In the genomic region with DNA sequence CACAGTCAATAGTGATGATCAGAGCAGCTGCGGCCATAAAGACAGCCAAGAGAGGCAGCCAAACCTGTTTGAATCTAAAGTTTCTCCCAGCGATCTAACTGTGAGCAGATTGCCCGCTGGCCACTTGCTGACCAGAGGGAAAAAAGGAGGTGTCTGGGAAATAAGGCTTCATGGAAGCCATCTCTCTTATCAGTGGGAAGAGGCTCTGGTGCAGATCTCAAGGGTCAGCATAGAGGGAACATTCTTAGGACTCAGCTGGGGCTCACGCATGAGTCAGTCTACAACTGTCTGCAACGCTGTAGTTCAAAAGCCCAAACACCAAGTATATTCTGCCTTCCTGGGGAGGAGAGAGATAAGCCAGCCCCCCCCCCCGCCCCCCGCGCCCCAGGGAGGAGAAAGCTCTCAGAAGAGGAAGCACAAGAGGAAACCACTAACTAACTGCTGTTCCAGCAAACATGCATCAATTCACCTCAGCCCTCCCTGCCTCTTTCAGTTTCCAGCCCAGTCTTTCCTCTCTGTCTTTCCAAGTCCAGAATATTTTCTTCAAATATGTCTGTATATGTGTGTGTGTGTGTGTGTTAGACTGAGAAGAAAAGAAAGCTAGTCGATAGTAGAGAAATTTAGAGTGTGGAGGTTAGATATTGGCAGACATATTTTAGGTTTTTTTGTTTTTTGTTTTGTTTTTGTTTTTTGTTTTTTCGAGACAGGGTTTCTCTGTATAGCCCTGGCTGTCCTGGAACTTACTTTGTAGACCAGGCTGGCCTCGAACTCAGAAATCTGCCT, we compare ENCODE assay signal across 8 mouse cellular contexts. TPM values are rescaled to one million over a fixed set of nuclear protein-coding genes. Genes with fewer than 3 reads are reported as not detected.
DNase-seq lines count a peak whose midpoint lies in the region; ATAC-seq and TF ChIP-seq lines count a peak whose summit lies in the region.

No protein-coding gene starts in this region.

- H3K36me3 ChIP-seq in hindbrain, embryonic 10.5 days: peaks cover 14% of the 10 kb centered on the region
- no peaks in the 10 kb centered on the region for H3K36me3 ChIP-seq in hindbrain, embryonic 11.5 days (ENCODE audit: control insufficient read depth, insufficient read depth, low read length)
- H3K36me3 ChIP-seq in hindbrain, embryonic 15.5 days: no peaks in the 10 kb centered on the region
- H3K36me3 ChIP-seq in liver, embryonic 13.5 days: peaks cover 13% of the 10 kb centered on the region

- H3K27ac ChIP-seq in hindbrain, embryonic 10.5 days: peak overlapping the region; percentile 98
- no peak overlapping the region for H3K27ac ChIP-seq in hindbrain, embryonic 11.5 days (ENCODE audit: low read depth, low read length)
- peak overlapping the region; percentile 87 for H3K27ac ChIP-seq in bone marrow, adult 2 months (ENCODE audit: control insufficient read depth, insufficient read depth, low read depth, low read length, poor library complexity)
- H3K27ac ChIP-seq in hindbrain, embryonic 15.5 days (replicated peaks): no peak overlapping the region
- peak overlapping the region; percentile 97 for H3K27ac ChIP-seq in liver, embryonic 13.5 days

- H3K4me1 ChIP-seq in hindbrain, embryonic 10.5 days (replicated peaks): peaks cover 81% of the 10 kb centered on the region
- H3K4me1 ChIP-seq in hindbrain, embryonic 11.5 days (replicated peaks; ENCODE audit: control insufficient read depth, insufficient read depth, low read length): peaks cover 4% of the 10 kb centered on the region; the same call in 1 of the 2 replicates
- peaks cover 5% of the 10 kb centered on the region; the same call in 1 of the 2 replicates for H3K4me1 ChIP-seq in bone marrow, adult 2 months (ENCODE audit: control insufficient read depth, insufficient read depth, low read length)
- H3K4me1 ChIP-seq in hindbrain, embryonic 15.5 days (replicated peaks): peaks cover 40% of the 10 kb centered on the region
- H3K4me1 ChIP-seq in liver, embryonic 13.5 days (replicated peaks): peaks cover 86% of the 10 kb centered on the region

- ATAC-seq in hindbrain, embryonic 11.5 days (ENCODE audit: low FRiP score): no peak
- no peak for ATAC-seq in hindbrain, embryonic 15.5 days (ENCODE audit: low FRiP score, low read depth)
- no peak for ATAC-seq in liver, embryonic 13.5 days (ENCODE audit: low read depth)

- no peaks in the 10 kb centered on the region for H3K27me3 ChIP-seq in hindbrain, embryonic 10.5 days (ENCODE audit: insufficient read depth, poor library complexity, severe bottlenecking)
- no peaks in the 10 kb centered on the region for H3K27me3 ChIP-seq in hindbrain, embryonic 11.5 days (ENCODE audit: control insufficient read depth, insufficient read depth, low read length)
- H3K27me3 ChIP-seq in hindbrain, embryonic 15.5 days: no peaks in the 10 kb centered on the region
- H3K27me3 ChIP-seq in liver, embryonic 13.5 days: no peaks in the 10 kb centered on the region

- TF ChIP-seq POLR2A in bone marrow, adult 2 months (IDR thresholded peaks at IDR 0.05; ENCODE audit: borderline replicate concordance, control insufficient read depth, low read depth, low read length): no peak

- H3K9ac ChIP-seq in hindbrain, embryonic 11.5 days (ENCODE audit: low read depth, low read length): no peak overlapping the region
- H3K9ac ChIP-seq in hindbrain, embryonic 15.5 days: no peak overlapping the region
- H3K9ac ChIP-seq in liver, embryonic 13.5 days: peak overlapping the region; percentile 92

- WGBS in hindbrain, embryonic 10.5 days: 37% methylated on average over 11 of the region's 11 CpGs
- 44% methylated on average over 11 of the region's 11 CpGs for WGBS in hindbrain, embryonic 11.5 days
- WGBS in bone marrow, adult 2 months: under 1% methylated on average over 11 of the region's 11 CpGs
- WGBS in hindbrain, embryonic 15.5 days: 44% methylated on average over 11 of the region's 11 CpGs
- WGBS in liver, embryonic 13.5 days (ENCODE audit: insufficient replicate concordance): 2% methylated on average over 11 of the region's 11 CpGs

- no peak overlapping the region for H3K4me2 ChIP-seq in hindbrain, embryonic 11.5 days (replicated peaks; ENCODE audit: low read depth, low read length)
- peak overlapping the region; percentile 0; the same call in 1 of the 2 replicates for H3K4me2 ChIP-seq in hindbrain, embryonic 15.5 days
- peak overlapping the region; percentile 100 for H3K4me2 ChIP-seq in liver, embryonic 13.5 days

- H3K9me3 ChIP-seq in hindbrain, embryonic 10.5 days: no peaks in the 10 kb centered on the region
- H3K9me3 ChIP-seq in hindbrain, embryonic 11.5 days (ENCODE audit: control insufficient read depth, low read length): no peaks in the 10 kb centered on the region
- H3K9me3 ChIP-seq in hindbrain, embryonic 15.5 days: no peaks in the 10 kb centered on the region
- H3K9me3 ChIP-seq in liver, embryonic 13.5 days (replicated peaks): no peaks in the 10 kb centered on the region

- peak overlapping the region; percentile 25; the same call in 1 of the 2 replicates for H3K4me3 ChIP-seq in hindbrain, embryonic 10.5 days
- H3K4me3 ChIP-seq in hindbrain, embryonic 11.5 days (ENCODE audit: low read depth, low read length): no peak overlapping the region
- peak overlapping the region; percentile 19 for H3K4me3 ChIP-seq in bone marrow, adult 2 months (replicated peaks; ENCODE audit: control insufficient read depth, low read depth, low read length)
- H3K4me3 ChIP-seq in hindbrain, embryonic 15.5 days: no peak overlapping the region
- peak overlapping the region; percentile 75 for H3K4me3 ChIP-seq in liver, embryonic 13.5 days (replicated peaks)

- no peak for TF ChIP-seq CTCF in bone marrow, adult 2 months (IDR thresholded peaks at IDR 0.05; ENCODE audit: control insufficient read depth, insufficient read depth, low read length)

- no peak for DNase-seq in hindbrain, embryonic 10.5 days (ENCODE audit: low spot score)
- no peak for DNase-seq in hindbrain, embryonic 11.5 days (ENCODE audit: low spot score)
- DNase-seq in liver, embryonic 13.5 days: no peak
- DNase-seq in thymus, postnatal 25 days: peak; percentile 54
- no peak for DNase-seq in adrenal gland, adult 18-20 months (ENCODE audit: low spot score in 2 of 2)
- no peak for DNase-seq in adrenal gland, postnatal 4 days (ENCODE audit: low spot score in 2 of 2)

RNA-seq across cellular contexts. Expression of a gene that starts 1.4 kb away (rescaled TPM):
- 232 and 239 TPM in 2 replicates for polyA plus RNA-seq in hindbrain, embryonic 10.5 days (2016; fragmentation: Nextera tagmentation; extraction: Ambion mirVana)
- 45.6 and 85.1 TPM in 2 replicates for polyA plus RNA-seq in hindbrain, embryonic 11.5 days (2014; fragmentation: Nextera tagmentation; extraction: Ambion mirVana)
- 76.2 and 141 TPM in 2 replicates for polyA plus RNA-seq in bone marrow, adult 2 months (2011; ENCODE audit: insufficient read depth, insufficient read length, low replicate concordance, missing spikeins)
- 87.4 TPM in 2 replicates for polyA plus RNA-seq in hindbrain, embryonic 15.5 days (2015; fragmentation: Nextera tagmentation; extraction: Ambion mirVana)
- polyA plus RNA-seq in liver, embryonic 13.5 days (2015; fragmentation: Nextera tagmentation; extraction: Ambion mirVana): 141 and 147 TPM in 2 replicates
- total RNA-seq in adrenal gland, adult 18-20 months (2021): 10 to 100 TPM; 71.9 to 92.9 TPM
- 100 to 1,000 TPM; 137 to 146 TPM for total RNA-seq in adrenal gland, postnatal 4 days (2021)

RNA-seq across cellular contexts. Expression of a gene that starts 1.8 kb away (rescaled TPM):
- 3.9 and 6.4 TPM in 2 replicates for polyA plus RNA-seq in hindbrain, embryonic 10.5 days (2016; fragmentation: Nextera tagmentation; extraction: Ambion mirVana)
- 3.1 and 4.2 TPM in 2 replicates for polyA plus RNA-seq in hindbrain, embryonic 11.5 days (2014; fragmentation: Nextera tagmentation; extraction: Ambion mirVana)
- 12.1 and 17.2 TPM in 2 replicates for polyA plus RNA-seq in bone marrow, adult 2 months (2011; ENCODE audit: insufficient read depth, insufficient read length, low replicate concordance, missing spikeins)
- polyA plus RNA-seq in hindbrain, embryonic 15.5 days (2015; fragmentation: Nextera tagmentation; extraction: Ambion mirVana): 1.6 and 3.4 TPM in 2 replicates
- 3.2 and 3.4 TPM in 2 replicates for polyA plus RNA-seq in liver, embryonic 13.5 days (2015; fragmentation: Nextera tagmentation; extraction: Ambion mirVana)
- total RNA-seq in adrenal gland, adult 18-20 months (2021): 1 to 10 TPM; 1.1 to 1.3 TPM
- 10 to 100 TPM in 1 of 2 experiments, 1 to 10 TPM in 1; 8.2 to 11.0 TPM for total RNA-seq in adrenal gland, postnatal 4 days (2021)

RNA-seq across cellular contexts. Expression of a gene that starts 10.5 kb away (rescaled TPM):
- 536 and 664 TPM in 2 replicates for polyA plus RNA-seq in hindbrain, embryonic 10.5 days (2016; fragmentation: Nextera tagmentation; extraction: Ambion mirVana)
- 614 and 636 TPM in 2 replicates for polyA plus RNA-seq in hindbrain, embryonic 11.5 days (2014; fragmentation: Nextera tagmentation; extraction: Ambion mirVana)
- polyA plus RNA-seq in bone marrow, adult 2 months (2011; ENCODE audit: insufficient read depth, insufficient read length, low replicate concordance, missing spikeins): 12.5 and 15.2 TPM in 2 replicates
- 349 and 367 TPM in 2 replicates for polyA plus RNA-seq in hindbrain, embryonic 15.5 days (2015; fragmentation: Nextera tagmentation; extraction: Ambion mirVana)
- 28.9 and 30.6 TPM in 2 replicates for polyA plus RNA-seq in liver, embryonic 13.5 days (2015; fragmentation: Nextera tagmentation; extraction: Ambion mirVana)
- total RNA-seq in adrenal gland, adult 18-20 months (2021): 10 to 100 TPM in 1 of 2 experiments, 1 to 10 TPM in 1; 9.1 to 17.0 TPM
- 10 to 100 TPM; 55.1 to 67.4 TPM for total RNA-seq in adrenal gland, postnatal 4 days (2021)

RNA-seq across cellular contexts. Expression of a gene that starts 16.8 kb away (rescaled TPM):
- polyA plus RNA-seq in hindbrain, embryonic 10.5 days (2016; fragmentation: Nextera tagmentation; extraction: Ambion mirVana): 0.20 and 0.27 TPM in 2 replicates
- 0.19 TPM in 1 of 2 replicates, not detected in the other for polyA plus RNA-seq in hindbrain, embryonic 11.5 days (2014; fragmentation: Nextera tagmentation; extraction: Ambion mirVana)
- 1.6 and 1.7 TPM in 2 replicates for polyA plus RNA-seq in bone marrow, adult 2 months (2011; ENCODE audit: insufficient read depth, insufficient read length, low replicate concordance, missing spikeins)
- 0.18 TPM in 1 of 2 replicates, not detected in the other for polyA plus RNA-seq in hindbrain, embryonic 15.5 days (2015; fragmentation: Nextera tagmentation; extraction: Ambion mirVana)
- polyA plus RNA-seq in liver, embryonic 13.5 days (2015; fragmentation: Nextera tagmentation; extraction: Ambion mirVana): 0.25 and 0.31 TPM in 2 replicates
- total RNA-seq in adrenal gland, adult 18-20 months (2021): not detected
- total RNA-seq in adrenal gland, postnatal 4 days (2021): under 1 TPM; 0.31 to 0.34 TPM

RNA-seq across cellular contexts. Expression of a gene that starts 17.6 kb away (rescaled TPM):
- 0.76 and 1.1 TPM in 2 replicates for polyA plus RNA-seq in hindbrain, embryonic 10.5 days (2016; fragmentation: Nextera tagmentation; extraction: Ambion mirVana)
- 0.66 and 1.1 TPM in 2 replicates for polyA plus RNA-seq in hindbrain, embryonic 11.5 days (2014; fragmentation: Nextera tagmentation; extraction: Ambion mirVana)
- polyA plus RNA-seq in bone marrow, adult 2 months (2011; ENCODE audit: insufficient read depth, insufficient read length, low replicate concordance, missing spikeins): 16.5 and 35.6 TPM in 2 replicates
- polyA plus RNA-seq in hindbrain, embryonic 15.5 days (2015; fragmentation: Nextera tagmentation; extraction: Ambion mirVana): 0.22 and 0.25 TPM in 2 replicates
- polyA plus RNA-seq in liver, embryonic 13.5 days (2015; fragmentation: Nextera tagmentation; extraction: Ambion mirVana): 4.1 and 5.2 TPM in 2 replicates
- total RNA-seq in adrenal gland, adult 18-20 months (2021): under 1 TPM; 0.13 to 0.22 TPM
- under 1 TPM; 0.22 to 0.90 TPM for total RNA-seq in adrenal gland, postnatal 4 days (2021)

Comparison
In these comparisons a context has a peak if more than half of its experiments do, and no peak if none do; other contexts are left out.
1. H3K27ac ChIP-seq: peak in hindbrain, embryonic 10.5 days (single experiment), bone marrow, adult 2 months (single experiment) and liver, embryonic 13.5 days (single experiment); none in hindbrain, embryonic 11.5 days (single experiment) and hindbrain, embryonic 15.5 days (single experiment).
2. H3K4me3 ChIP-seq: peak in hindbrain, embryonic 10.5 days (single experiment), bone marrow, adult 2 months (single experiment) and liver, embryonic 13.5 days (single experiment); none in hindbrain, embryonic 11.5 days (single experiment) and hindbrain, embryonic 15.5 days (single experiment).
3. RNA of a gene that starts 10.5 kb away (polyA plus RNA-seq): 536 to 664 TPM in hindbrain, embryonic 10.5 days, 614 to 636 TPM in hindbrain, embryonic 11.5 days and 349 to 367 TPM in hindbrain, embryonic 15.5 days; 28.9 to 30.6 TPM in liver, embryonic 13.5 days and 12.5 to 15.2 TPM in bone marrow, adult 2 months; every median in the first group is over 10 times any median in the second.